Mouse (Mus musculus) gastrocnemius, postnatal 25 days (tissue): ENCODE measurements around the gene Epha8. TPM values are rescaled to one million over a fixed set of nuclear protein-coding genes. Genes with fewer than 3 reads are reported as not detected.

Experiments used
- DNase-seq: peaks from one replicate; pipeline ENCODE4 v3.0.0; 2022
- total RNA-seq, 2 experiments: library from RNA; stranded (reverse); gene quantifications; 1 replicate in 1 of 2; 2 replicates in 1 of 2; pipeline ENCODE4 v1.2.3; 2021

The Epha8 gene
- total RNA-seq, 2 experiments from 2014 or later, result not detected

DNA sequence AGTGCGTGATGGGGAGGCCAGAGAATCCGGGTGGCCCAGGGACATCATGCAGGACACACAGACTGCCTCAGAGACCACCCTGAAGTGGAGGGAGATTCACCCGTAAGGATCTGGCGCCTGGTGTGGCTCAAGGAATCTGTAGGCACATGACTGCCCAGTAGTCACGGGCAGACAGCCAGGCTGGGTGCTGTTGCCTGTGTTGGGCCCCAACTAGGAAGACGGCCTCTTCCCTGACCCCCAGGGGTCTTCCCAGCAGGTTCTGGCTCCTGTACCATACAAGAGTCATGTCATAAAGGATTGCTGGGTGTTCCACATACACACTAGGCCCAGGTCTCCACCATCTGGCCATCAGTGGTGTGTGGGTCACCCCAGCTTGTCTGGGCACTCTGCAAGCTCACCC, 2.1 kb downstream of the Epha8 start:
- DNase-seq, result no peak

DNA sequence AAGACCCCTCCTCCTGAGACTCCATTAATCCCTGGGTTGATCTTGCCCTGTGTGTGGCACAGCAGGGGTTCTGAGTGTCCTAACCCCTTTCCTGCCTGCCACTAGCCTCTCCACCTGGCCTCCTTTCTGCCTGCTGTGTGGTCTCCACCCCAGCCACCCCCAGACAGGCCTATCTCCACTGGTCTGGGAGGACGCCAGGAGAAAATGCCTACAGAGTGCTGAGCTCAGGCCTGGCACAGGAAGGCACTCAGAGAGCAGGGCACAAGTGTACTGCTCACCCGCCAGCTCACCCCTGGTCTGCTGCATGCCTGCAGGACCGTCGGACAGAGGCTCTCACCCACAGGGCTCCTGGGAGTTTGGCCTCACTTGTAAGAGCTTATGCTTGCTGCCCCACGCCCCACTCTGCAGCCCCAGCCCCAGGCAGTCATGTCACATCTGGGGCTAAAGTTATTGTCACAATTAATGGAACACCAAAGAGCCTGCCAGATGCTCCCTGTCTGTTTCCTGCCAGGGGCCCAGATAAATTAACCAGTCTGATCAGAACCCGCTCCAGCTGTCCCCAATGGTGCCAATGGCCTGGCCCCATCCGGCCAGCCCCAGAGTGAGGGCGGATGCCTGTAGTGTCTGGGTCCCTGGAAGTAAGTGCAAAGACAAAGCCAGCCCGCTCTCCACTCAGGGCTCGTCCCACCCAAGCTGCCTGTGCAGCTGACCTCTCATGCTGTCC, 7.2 kb downstream of the Epha8 start:
- DNase-seq, result no peak

DNA sequence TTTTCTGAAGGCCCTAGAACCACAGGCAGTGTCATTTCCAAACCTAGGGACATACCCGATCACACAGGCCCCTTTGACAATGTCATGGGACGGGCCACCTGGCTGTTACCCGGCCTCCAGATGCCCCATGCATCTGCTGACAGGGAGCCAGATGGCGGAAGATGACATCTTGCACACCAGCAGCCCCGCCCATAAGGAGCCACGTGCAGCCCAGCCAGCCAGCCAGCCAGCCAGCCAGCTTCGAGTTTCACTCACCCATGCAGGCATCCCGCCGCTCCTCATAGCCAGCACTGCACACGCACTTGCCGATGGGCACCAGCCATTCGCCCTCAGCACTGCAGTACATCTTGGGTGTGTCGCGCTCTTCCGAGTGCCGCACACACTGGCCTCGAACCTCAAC, 11.2 kb downstream of the Epha8 start:
- no peak for DNase-seq

DNA sequence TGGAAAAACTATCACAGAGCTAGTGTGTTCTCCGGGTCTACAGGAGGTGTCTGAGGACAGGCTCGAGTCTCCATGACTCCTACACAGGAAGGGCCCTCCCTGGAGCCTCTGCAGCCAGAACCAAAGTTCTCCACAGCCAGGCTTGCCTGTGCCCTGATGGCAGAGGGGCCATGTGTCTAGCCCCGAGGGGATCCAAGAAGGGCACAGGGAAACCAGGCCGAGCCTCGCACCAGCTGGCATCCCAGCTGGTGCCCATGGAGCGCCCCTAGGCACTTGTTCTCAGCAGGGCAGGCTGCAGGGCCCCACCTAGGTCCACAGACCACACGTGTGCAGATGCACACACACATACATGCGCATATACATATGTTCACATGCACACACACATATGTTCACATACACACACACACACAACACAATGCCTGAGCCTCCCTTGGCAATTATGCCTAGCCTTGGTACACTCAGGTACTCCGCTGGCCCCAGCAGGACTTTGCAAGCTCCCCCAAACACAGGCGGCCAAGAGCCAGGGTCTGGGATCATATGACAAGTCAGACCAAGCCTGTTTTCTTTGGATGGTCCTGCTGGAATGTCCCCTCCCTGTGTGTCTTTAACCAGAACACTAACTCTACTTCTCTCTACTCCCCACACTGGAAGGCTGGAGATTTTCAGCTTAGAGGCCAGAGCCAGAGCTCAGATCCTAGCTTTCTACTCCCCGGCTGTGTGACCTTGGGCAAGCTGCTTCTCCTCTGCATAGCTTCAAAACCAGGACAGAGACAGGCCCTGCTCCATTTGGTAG, 11.9 kb downstream of the Epha8 start:
- no peak for DNase-seq

DNA sequence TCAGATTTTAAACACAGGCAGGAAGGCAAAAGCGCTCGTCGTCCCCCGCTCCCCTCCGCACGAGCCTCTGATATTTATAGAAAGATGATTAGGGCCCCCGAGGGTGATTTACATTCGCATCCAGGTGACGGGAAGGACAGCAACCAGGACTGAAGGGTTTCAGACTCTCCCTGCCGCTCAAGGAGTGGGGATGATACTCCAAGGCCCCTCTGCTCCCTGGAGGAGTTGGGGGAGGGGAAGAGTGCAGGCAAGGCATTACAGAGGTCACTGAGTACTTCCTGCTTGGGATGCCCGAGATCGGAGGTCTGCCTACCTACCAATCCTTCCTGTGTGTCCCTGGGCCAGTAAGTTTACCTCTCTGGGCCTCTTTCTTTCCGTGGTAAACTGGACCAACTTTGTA, 13.4 kb downstream of the Epha8 start:
- no peak for DNase-seq

DNA sequence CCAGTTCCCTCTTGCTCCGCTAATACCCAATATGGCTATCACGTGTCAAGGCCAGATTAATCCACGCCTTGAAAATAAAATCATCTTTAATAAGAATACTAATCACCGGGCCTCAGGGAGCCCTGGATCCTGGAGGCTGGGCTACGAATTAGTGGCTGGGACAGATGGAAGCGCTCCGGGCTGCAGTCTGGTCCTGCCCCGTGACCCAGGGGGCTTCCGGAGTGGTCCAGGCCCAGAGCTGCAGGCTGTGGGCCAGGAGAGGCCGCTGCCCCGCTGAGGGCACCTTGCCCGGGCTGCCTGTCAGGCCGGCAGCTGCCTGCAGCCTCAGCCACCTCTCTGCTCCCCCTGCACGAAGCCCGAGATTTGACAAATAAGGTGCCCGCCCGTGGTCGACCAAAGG, 13.9 kb downstream of the Epha8 start:
- DNase-seq, result no peak

DNA sequence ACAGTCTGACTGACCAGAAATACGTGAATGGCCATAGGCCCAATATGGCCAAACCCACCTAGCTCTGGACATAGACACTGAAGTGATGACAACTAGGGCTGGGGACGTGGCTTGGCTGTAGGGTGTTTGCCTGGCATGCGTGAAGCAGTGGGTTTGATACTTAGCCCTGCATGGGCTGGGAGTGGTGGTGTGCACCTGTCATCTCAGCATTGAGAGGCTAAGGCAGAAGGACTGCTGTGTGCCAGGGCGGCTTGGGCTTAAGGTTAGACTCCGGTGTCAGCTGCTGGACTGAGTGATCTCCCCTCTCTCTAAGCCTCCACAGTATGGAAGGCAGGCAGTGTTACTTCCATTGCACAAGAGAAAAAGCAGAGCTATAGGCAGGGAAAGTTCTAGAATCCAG, 18.7 kb downstream of the Epha8 start:
- no peak for DNase-seq

DNA sequence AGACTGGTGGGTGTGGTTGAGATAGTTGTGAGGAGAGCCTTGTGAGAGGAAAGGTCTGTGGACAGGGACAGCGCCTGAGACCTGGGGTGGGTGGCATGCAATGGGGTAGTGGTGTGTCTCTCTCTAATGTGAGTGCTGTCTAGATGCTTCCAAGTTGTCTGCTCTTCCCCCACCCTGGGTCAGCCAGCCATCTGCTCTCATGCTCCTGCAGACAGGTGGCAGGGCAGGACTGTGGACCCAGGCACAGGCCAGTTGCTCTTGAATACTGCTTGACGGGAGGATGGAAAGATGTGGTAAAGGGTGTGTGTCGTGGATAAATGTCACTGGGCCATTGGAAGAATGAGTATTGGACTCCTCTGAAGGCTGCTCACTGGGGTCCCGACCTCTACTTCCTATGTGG, 19.3 kb downstream of the Epha8 start:
- no peak for DNase-seq

DNA sequence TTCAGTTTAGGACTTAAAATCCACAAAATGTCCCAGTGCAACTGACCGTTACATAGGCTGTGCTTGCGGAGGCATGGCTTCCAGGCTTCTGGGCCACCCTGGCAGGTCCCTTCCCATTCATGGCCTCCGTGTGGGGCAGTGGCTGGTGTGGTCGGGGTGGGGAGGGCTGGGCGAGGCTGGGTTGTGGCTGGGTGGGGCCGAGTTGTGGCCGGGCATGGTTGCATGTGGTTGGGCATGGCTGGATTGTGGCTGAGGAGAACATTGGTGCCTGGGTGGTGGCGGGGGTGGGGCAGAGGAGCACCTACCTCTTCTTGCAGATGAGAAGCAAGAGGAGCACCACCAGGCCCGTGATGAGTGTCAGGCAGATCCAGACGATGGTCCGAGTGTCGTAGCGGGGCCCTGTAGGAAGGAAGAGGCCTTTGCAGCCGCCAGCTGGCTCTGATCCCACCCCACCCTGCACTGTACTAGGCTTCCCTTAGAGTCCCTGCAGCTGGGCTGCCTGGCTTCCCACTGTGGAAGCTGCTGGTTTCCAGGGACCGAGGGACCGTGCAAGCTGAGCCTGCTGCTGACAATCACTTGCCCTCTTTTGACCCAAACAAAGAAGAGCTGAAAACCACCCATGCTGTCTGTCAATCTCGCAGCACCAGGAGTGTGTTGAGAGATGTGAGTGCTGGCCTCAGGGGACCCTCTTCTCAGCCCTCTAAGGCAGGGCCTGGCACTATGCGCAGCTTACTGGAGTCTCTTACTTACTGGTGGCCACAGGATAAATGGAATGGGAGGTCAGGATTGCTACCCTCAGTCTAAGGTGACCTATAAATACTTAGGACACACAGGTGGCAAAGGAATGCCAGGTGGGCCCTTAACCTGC, 21.6 kb downstream of the Epha8 start:
- DNase-seq, result no peak

DNA sequence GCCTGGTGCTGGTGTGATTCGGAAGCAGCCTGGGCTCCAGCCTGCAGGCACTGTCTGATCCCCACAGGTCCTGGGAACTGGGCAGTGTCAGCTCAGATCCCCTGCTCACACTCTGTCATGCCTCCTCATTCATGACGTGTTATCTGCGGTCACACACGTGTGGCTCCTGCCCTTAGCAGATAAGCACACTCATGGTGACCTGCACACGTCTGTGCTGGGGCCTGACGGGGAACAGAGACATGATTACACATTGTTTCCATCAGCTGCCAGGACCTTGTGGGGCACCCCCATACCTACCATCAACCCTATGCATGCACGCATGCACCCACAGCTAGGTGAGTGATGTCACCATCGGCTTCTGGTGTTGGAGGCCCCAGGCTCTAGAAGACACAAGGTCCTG, 26.1 kb downstream of the Epha8 start:
- no peak for DNase-seq

DNA sequence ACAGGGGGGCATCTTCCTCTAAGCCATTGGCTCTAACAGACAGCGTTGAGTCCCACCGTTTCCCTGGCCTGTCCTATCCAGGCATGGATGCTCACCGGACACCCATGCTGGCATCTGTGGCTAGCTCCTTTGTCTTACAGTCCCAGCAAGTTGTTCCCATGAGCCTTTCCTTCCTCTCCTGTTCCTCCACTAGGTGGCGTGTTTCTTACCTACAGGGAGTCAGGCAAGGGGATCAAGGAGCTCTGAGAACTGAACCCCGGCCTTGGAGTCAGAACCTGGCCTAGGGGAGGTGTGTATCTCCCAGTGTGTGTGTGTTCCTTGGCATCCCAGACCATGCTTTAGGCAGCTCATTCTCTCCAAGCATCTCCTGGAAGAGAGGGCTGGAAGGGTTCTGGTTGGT, 27.7 kb downstream of the Epha8 start:
- no peak for DNase-seq

DNA sequence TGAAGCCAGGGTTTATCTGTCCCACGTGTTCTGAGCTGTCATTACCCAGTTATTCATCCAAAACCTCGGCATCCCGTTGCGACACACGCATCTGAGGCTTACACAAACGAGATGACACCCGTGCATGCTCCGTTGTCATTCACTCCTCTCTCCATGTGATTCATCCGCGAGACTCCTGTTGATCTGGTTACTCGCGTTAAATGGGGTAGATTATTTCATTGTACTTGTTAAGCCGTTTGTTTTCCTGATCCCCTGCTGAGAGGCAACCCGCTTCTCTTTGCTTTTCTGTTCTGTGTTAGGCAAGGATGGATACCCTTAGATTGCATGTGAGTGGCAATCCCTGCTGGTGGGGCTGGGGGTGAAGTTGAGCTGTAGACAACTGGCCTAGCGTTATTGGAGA, 30.8 kb downstream of the Epha8 start:
- no peak for DNase-seq

DNA sequence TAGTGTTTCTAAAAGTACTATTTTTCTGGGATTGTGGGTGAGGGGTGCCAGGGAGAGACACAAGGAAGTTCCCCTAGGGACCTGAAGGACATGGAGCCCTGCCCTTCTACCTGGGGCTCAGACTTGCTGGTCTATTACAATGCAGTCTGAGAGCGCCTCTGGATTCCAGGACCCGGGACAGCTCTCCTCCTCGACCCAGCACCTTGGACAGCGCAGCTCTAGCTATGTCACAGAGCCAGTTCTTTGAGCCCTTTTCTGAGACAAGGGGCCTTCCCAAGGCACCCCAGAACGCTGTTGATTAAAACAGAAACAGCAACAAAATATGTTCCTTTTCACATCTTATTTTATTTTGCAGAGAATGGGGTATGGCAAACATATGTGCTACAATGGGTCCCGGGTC, 32.1 kb downstream of the Epha8 start:
- DNase-seq, result no peak

DNA sequence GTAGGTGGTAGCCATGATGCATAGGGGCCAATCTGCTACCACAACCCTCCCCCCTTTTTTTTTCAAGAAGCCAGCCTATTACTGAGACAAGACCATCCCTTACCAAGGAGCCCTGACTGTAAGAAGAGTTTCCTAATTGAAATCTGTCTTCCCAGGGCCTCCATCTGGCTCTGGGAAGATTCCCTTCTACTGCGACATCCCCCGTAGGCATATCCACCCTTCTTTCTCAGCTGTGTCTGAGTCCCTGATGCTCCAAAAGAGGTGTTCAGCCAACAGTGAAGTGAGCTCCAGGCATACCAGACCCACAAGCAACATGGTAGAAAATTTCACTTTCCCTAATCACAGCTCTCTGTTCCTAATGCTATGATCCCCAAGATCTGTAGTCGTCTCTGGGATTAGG, 37.1 kb downstream of the Epha8 start:
- no peak for DNase-seq

DNA sequence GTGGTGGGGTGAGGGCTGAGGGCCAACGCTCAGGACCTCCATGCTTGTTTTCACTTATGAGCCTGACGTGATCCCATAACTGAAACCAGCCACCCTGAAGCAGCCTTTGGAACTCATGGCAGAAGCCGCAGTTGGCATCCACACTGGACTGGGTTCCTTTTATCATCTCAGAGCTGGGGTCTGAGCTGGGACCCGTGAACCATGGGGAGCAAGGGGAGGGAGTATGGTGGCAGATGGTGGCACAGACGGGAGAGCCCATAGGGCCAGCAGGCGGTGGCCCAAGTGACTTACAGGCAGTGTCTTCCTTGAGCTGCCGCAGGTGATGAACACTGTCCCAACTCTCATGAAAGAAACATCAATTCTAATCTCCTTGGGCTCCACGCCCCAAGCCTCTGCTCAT, 37.8 kb downstream of the Epha8 start:
- DNase-seq, result no peak

DNA sequence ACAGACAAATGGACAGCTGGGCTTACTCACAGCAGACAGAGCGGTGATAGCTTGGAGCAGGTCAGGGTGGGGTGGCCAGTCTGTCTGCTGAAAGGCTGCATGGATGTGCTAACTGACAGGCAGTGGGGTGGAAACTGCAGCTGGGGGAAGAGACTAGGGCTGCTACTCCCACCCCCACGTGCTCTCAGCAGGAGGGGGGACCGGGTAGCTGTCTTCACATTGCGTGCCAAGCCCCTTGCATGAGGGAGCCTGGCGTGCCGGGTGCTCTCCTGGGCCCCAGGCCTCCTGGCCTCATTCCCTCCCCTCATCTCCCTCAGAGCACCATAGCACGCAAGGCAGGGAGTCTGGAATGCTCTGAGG, 39.5 kb downstream of the Epha8 start:
- no peak for DNase-seq

DNA sequence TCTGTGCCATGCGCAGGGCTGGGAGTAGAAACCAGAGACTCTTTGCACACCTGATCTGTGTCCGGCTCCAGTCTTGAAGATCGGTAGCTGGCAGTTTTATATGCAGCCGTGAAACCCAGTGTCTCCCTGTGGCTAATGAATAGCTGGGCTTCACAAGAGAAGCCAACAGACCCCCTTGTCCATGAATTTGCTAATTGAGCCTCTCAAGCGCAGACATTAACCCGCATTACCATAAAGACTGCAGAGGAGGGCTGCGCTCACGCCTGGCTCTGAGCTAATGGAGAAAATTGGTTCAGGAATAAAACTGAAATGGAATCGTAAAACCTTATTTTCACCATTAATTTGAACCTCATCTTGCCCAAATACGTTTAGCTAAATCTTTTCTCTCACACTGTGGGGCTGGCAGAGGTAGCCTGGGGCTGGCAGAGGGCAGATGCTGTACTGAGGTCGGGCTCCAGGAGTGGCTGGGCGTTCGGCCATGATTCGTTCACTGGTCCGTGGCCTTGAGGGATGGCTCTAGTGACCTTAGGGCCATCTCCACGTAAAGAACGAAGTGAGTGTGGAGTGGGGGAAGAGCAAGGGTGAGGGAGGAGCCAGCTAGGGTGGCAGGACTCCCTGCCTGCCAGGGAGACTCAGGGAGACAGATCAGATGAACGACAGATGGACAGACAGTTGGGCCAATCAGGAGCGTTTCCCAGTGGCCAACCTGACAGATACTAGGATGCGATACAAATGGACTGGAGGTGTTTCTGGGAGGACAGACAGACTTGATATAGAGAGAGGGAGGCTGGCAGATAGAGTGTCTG, 40.1 kb downstream of the Epha8 start:
- no peak for DNase-seq

DNA sequence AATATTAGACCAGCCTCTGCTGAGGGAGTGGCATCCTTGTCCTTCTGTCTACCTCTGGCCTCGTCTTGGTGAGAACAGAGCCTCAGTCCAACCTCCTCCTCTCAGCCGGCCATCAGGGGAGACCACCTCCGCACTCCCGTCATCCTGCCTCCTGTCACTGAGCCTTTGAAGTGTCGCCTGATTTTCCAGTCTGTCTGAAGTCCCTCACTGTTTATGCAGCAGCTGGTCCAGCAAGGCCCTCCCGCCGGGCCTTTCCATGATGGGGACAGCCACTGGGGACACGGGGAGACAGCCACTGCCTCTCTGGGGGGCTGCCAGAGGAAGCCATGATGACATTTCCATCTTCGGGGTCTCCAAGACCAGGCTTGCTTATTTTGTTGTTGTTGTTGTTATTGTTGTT, 43.8 kb downstream of the Epha8 start:
- no peak for DNase-seq

DNA sequence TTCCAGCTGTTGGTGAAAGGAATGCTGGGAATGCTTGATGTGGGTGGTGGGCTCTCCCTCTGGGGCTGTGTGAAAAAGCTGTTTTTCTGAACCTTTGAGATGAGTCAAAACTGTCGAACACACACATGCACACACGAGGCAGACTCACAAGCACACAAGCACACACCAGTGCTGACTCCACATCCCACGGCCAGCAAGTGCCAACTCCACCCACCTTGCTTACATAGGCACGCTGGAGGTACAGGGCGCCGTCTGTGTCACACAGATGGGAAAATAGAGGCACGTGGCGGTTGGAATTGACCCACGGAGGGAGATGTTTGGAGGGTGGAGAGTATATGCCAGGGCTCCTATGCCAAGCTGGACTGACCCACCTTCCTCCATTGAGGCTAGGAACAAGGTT, 44.8 kb downstream of the Epha8 start:
- no peak for DNase-seq

DNA sequence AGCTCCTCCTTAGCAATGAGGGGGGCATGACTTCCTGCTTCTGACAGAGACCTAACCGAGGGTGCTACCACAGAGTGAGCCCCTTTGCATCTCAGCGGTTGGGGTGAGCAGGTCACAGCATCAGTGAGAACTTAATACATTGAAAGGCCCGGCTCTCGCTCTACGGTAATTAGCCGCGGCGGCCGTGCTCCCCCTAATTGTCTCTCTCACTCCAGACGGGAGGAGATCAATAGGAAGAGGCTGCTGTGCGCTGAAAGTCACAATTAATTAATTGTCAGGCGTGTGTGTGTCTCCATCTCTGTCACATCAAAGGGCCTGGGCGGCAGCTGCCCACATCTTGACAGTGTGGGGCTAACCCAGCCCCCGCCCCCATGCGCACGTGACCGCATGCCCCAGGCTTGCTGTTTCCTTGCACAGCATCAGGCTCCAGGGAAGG, 45.4 kb downstream of the Epha8 start:
- DNase-seq, result no peak

DNA sequence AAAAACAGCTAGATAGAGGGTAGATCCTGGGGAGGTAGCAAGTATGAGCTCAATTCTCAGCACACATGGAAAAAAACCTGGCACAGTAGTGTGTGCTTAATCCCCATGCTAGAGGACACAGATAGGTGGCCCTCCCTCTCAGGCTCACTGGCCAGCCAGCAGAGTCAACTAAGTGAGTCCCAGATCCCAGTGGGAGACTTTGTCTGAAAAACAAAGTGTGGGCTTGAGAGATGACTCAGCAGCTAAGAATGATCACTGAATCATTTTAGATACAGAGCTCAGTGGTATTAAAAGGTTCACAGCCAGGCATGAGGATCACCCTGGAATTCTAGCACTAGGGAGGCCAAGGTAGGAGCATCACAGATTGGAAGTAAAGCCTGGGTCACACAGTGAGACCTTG, 48.8 kb downstream of the Epha8 start:
- no peak for DNase-seq

DNA sequence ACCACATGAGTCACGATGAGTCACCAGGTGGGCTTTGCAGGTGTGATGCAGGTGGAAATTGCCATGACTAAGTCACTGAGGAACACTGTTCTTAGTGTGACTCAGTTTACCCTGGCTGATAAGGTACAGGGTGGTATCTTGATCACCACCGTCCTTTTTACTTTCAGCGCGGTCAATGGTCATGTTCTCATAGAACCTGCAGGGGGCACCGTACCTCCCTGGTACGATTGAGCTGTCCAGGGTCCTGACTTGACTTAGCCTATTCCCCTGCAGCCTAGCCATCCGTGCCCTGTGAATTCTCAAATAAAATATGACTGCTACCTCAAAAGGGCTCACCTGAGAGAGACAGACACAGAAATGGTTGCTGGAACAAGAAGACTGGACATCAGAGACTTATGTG, 49.6 kb downstream of the Epha8 start:
- no peak for DNase-seq
